Mouse (Mus musculus): ENCODE results near the gene Kcnd3.
"Not testable (repeated sequence)": the region's sequence is repeated elsewhere in the genome, so short reads cannot be mapped to it uniquely, and the experiment has no call there.

The Kcnd3 gene

GRCm38 (mm10) chr3:105665105-105665765, 213.1 kb downstream of the Kcnd3 start:
- DNase-seq: no peak

GRCm38 (mm10) chr3:105666996-105667523, 214.9 kb downstream of the Kcnd3 start:
- no peak for DNase-seq

- no peak for DNase-seq
These were observed 216.0 kb downstream of the Kcnd3 start for GRCm38 (mm10) chr3:105668161-105668560.

- no peak for DNase-seq
These were observed 217.6 kb downstream of the Kcnd3 start for GRCm38 (mm10) chr3:105669776-105670175.

DNA sequence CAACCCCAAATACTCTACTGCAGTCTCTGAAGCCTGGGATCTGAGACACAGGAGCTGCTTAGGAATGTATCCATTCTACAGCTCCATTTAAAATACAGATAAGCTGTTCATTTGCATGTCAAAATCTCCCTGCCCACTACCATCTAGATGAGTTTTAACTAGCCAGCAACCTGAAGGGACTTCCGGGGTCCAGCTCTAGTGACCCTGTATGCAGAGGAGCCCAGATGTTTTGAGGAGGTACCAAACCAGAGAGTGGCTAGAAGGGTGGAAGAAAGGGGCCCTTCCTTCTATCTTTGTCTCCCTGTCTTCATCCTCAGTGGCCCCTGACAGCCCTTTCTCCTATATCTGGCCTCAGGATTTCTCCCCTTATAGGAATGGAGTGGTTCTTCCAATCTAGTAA, 218.7 kb downstream of the Kcnd3 start:
- DNase-seq: no peak

GRCm38 (mm10) chr3:105674595-105675218, 222.6 kb downstream of the Kcnd3 start:
- DNase-seq: peak; percentile 86 to 90

DNA sequence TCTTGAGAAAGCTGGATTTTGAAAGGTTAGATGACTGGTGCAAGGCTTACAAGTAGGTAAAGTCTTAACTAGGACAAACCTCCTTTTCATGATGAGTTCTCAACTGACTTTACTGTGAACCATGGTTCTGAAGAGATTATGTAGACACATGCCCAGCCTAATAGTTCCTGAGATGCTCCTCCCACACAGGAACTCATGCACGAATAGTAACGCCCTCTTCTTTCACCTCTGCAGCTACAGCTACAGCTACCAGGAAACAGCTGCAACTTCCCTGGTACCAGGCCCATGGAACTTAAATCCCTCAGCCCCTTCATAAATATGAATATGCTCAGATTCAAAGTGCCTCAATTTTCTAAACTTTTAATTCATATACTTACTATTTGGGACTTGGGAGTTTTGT, 223.8 kb downstream of the Kcnd3 start:
- DNase-seq: no peak

GRCm38 (mm10) chr3:105680346-105680745, 228.2 kb downstream of the Kcnd3 start:
- DNase-seq: no peak

DNA sequence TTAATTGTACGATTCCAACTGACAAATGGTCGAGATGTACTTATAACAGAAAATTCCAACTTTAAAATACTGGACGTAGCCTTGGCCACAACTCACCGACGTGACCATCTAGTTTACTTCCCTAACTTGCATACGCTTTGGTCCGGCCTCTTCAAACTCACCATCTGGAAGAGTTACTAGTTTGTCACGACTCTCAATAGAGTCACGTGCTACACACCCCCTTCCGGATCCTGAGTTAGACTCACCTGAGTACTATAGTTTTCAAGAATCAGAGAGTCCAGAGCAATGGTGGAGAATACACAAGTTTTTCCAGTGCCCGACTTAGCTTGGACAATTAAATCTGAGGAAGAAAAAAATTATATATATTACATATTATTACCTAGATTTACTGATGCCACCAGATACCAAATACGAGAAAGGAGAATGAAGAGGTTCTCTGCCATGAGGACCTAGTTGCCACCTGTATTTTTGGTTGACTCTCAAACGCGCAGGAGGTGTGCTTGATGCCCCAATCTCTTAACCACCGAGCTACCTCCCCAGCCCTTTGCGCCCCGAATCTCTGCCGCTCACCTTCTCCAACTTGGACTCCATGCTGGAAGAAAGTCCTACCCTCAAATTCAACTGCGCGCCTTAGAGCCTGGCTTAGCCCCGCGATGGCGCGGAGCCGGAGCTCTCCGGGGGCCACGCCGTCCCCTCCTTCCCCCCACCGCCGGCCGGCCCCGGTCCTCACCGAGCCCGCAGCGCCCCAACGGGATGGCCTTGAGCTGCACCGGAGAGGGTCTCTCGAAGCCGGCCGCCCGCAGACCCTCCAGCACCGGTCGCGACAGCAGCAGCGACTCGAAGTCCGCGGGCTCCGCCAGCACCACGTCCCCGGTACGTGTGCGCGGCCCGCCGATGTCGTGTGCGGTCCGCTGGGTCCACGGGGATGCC, 234.5 kb downstream of the Kcnd3 start:
- no peak for DNase-seq

DNA sequence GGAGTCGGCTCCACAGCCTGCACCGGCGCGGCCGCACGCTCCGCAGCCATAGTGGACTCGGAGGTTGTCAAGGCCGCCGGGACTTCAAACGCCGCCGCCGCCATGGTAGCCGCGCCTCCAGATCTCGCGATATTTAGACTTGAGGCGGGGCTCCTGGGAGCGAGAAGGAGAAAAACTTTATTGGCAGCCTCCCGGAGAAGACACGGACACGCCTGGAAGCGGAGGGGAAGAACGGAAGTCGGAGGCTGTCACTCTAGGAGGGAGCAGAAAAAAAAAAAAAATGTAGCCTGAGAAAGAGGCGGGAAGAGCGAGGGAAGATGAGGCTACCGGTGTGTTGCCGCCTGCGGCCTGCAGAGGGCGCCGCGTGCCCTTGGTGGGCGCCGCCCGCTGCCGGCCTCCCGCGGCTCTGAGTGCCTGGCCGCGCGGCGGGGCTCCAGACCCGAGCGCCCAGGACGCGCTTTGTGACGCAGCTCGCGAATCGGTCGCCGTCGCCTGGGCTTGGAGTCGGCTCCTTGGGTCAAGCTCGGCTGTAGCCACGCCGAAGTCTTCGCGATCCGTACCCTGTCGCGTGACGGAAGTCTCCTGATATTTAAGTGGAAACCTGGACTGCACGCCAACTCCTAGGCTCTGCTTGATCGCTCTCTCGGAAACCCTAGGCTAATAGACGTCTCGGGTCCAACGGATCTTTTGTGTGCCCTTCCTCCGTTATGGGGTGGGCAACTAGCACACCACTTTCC, 235.4 kb downstream of the Kcnd3 start, which contains the start of gene Ddx20:
Gene Ddx20, minus strand, starts transcription at position 251 of the 737 bp plus-strand sequence.
- peak; percentile 97 to 98 for DNase-seq

GRCm38 (mm10) chr3:105688536-105688935, 236.4 kb downstream of the Kcnd3 start:
- DNase-seq: no peak

DNA sequence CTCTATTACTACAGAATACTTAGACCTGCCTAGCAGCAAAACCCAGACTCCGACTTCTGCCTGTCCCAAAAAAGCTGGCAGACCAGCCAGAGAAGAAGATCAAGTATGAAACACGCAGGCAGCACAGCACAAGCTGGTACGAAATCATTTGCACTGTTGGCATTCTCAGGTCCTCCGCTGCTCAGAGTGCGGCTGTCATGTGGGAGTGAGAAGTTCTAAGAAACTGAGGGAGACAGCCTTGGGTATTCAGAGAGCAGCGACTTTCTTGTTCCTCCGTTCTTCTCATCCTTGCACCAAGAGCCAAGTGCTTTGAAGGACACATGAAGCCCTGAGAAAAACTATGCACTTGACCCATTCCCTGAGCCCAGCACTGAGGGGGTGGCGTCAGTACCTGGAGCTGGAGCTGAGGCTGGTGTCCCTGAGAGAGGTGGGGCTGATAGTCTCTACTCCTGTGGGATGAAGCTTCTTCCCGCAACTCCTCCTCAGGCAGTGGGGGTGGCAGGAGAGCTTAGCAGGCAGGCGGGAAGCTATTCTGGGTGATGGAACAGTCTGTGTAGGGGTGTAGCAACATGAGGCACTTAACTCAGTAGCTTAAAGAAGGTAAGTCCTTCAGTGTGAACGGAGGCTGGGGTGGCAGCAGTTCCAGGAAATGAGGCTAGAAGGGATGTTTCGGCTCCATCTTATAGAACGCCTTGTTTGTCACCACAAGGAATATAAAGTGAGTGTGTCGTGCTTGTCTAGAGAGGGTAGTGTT, 241.4 kb downstream of the Kcnd3 start:
- no peak for DNase-seq

DNA sequence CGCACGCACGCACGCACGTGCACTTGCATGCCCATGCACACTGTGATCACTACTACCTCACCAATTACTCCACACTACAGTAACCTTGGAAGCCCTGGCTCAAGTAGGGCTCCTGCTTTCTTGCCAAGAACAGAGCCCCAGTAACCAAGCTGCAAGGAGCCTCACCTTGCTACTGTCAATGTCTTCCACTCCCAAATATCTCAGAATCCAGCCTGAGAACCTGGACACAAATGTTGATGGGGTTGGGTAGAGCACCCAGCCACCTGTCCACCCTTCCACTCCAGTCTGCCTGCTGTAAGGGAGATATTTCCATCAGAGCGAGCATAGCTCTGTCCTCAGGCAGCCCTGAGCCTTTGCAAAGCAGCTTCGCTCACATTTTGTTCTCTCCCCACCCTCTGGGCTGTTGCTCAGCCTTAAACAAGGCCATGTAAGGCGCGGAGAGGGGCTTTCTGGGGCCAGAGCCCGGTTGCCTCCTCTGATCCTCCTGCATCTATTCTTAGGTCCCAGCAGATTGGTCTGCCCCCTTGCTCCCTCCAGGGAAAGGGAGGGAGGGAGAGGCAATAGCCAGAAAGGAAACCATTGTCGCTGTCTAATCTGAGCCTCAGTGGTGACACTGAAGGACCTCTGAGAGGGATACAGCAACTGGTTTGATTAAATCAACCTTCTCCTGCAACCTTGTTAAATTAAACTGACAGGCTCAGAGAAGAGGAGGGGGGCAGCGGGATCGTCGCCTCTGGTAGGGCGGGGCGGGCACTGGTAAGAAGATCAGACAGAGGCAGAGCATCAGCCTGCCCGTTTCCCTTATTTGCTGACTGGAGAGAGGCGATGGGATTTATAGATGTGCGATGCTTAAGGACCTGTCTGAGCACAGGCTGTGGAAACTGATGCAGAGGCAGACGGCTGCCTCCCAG, 243.6 kb downstream of the Kcnd3 start:
- DNase-seq: peak; percentile 76 to 79

- peak; percentile 71 to 78 for DNase-seq
These were observed 244.4 kb downstream of the Kcnd3 start for GRCm38 (mm10) chr3:105696387-105697147.

DNA sequence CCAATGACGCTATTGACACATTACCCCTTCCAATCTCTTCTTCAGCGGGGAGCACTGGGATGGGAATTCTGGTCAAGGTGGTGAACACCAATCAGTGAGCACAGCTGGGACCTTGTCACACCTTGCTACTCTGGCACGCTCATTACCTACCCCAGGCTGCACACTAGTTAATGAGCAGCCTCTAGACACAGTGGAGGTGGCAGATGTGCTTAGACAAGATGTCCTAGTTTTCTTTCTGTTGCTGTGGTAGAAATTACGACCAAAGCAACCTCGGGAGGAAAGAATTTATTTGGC, 245.0 kb downstream of the Kcnd3 start:
- DNase-seq: no peak

- DNase-seq: no peak
These were observed 246.2 kb downstream of the Kcnd3 start for GRCm38 (mm10) chr3:105698311-105698710.

DNA sequence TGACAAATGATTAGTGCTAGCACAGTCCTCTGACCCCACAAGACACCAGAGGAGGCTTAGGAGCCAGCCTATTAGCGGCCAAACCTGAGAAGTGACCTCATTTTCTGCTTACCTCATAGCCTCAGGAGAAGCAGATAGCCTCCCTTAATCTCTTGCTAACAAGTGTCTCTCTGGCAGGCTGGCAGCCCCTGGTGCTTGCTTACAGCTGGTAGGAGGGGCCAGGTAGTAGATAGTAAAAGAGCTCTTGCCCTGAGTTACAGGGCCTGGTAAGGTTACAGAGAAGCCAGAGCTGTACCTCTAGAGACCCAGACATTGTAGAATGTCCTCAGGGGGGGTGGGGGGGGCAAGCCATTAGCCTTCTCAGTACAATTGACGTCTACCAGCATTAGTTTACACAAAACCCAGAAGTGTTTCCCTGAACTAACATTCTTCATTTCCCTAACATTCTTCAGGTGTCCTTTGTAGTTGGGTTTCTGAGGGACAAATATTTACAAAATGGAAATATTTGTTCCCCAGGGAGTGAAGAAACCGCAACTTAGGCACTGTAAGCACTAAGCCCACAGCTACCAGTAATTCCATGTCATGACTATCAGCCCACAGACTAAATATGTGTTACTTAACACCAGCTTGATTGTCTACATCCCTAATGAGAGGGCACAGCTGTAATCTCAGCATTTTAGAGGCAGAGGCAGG, 247.3 kb downstream of the Kcnd3 start:
- DNase-seq: no peak

DNA sequence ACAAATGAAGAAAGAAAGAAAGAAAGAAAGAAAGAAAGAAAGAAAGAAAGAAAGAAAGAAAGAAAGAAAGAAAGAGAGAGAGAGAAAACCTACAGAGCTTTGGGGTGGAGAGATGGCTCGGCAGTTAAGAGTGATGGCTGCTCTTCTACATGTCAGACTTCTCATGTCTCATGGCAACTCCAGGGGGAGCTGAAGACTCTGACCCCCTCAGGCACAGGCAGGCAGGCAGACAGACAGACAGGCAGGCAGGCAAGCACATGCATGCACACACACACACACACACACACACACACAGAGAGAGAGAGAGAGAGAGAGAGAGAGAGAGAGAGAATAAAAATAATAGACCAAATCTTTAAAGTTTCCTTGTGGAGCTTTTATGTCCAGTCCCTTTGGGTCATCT, 248.7 kb downstream of the Kcnd3 start:
- DNase-seq: not testable (repeated sequence)

- no peak for DNase-seq
These were observed 249.3 kb downstream of the Kcnd3 start for GRCm38 (mm10) chr3:105701399-105701798.

Measured in cerebellum, postnatal 10 days (tissue).